Mouse (Mus musculus) cerebellum, postnatal 25 days (tissue): ENCODE measurements around the gene St3gal3.
A peak's percentile ranks its signal among the peaks of the same experiment; 100 is the strongest.

ENCODE experiments used
- DNase-seq, 2 experiments: peaks; one replicate each; pipeline ENCODE4 v3.0.0; 2021; ENCODE audit warnings: mixed read lengths in 2 of 2

The St3gal3 gene

DNA sequence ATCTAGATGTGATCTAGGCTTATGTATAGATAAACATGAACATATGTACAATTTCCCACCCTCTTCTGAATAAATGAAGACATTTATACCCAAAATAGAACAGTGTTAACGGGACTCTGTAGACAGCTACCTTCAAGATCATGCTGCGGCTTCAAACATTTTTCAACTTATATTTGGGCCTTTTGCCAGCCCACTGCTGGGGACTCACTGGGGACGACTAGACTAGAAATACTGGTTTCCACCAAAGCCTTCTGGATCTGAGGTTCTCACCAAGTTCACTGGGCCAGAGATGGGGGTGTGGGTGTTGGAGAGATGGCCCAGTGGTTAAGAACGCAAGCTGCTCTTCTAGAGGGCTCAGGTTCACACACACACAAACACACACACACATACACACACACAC lies 49.7 kb downstream of the St3gal3 start:
- DNase-seq: no peak

DNA sequence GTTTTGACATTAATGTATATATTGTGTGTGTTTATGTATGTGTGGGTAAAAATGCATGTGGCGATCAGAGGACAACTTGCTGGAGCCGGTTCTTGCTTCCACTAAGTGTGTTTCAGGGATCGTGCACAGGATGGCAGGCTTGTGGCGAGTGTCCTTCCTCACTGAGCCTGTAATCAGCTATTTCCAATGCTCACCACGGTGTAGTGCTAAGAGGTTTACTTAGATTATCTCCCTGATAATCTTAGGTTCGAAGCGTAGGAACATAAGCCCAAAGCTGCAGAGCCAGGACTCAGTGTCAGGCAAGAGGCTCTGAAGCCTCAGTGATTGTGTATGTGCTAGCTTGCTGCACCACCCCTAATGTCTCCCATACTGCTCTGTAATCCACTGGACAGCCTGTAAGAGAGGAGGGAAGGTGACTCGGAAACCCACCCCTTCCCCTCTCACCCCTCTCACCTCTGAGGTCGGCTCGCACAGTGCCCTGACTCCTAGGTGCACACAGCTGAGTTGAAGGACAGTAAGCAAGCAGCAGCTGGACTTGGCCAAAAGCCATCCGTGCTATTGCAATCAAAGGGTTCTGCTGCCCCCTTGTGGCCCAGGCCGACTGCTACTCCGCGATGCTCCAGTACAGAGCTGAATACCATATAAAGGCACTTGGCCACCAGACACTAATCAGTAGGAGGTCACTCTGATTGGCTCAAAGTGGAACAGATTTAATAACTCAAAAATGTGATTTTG lies 51.3 kb downstream of the St3gal3 start:
- DNase-seq: peak; percentile 96 to 97

GRCm38 (mm10) chr4:118081608-118082331 lies 52.9 kb downstream of the St3gal3 start:
- no peak for DNase-seq

- DNase-seq: no peak
These were observed 54.2 kb downstream of the St3gal3 start for GRCm38 (mm10) chr4:118080481-118080880.

GRCm38 (mm10) chr4:118079195-118079594 lies 55.5 kb downstream of the St3gal3 start:
- DNase-seq: no peak

DNA sequence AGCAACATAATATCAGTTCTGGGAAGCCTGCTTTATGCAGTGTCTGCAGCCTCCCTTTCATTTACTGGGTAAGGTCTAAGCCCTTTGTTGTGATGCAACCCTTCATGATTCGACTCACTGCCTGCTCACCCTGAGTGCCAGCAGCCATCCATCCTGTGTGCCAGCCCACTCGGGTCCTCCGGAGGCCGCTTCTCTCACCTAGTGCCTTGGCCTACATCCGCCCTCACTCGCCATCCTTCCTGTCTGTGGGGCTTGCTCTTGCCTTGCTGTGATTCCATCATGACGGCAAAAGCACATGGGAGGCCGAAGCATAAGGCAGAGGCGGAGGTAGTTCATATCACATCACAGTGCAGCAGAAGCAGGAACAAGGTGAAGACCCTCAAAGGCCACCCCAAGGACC lies 56.1 kb downstream of the St3gal3 start:
- DNase-seq: no peak

DNA sequence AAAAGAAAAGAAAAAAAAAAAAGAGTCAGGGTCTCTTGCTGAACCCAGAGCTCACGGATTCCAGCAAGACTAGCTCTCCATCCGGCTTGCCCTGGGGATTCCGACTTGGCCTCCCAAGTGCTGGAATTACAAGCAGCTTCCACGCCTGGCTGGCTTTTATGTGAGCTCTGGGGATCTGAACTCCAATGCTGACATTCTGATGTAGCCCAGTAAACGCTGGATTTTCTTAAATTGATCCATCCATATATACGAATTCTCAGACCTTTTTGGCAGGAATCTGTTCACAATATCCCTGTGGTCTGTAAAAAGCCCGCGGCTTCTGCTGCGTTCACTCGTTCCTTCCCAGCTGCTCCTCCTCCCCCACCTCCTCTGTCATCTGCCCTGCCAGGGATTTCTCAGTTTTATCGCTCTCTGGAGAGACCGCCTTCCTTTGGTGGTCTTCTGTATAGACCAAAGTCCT lies 57.4 kb downstream of the St3gal3 start:
- DNase-seq: no peak

- no peak for DNase-seq
These were observed 58.1 kb downstream of the St3gal3 start for GRCm38 (mm10) chr4:118076648-118077047.

DNA sequence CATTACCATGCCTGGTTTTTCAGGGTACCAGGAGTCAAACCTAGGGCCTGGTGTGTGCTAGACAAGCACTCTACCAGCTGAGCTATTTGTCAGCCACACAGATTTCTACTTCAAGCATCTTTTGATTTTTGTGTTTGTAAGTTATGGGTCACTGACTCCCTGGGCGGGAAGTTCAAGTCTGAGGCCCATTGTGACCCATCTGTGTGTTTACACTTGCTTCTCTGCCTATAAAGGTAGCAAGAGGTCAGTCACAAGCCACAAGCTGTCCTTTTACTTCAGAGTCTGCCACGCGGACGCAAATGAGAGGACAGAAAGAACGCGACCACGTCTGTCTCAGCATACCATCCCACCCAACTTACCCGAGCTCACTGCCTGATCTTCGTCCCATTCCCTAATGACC lies 59.4 kb downstream of the St3gal3 start:
- no peak for DNase-seq

- peak in 1 of 2 experiments; percentile 34 for DNase-seq
These were observed 60.5 kb downstream of the St3gal3 start for GRCm38 (mm10) chr4:118074236-118074635.

DNA sequence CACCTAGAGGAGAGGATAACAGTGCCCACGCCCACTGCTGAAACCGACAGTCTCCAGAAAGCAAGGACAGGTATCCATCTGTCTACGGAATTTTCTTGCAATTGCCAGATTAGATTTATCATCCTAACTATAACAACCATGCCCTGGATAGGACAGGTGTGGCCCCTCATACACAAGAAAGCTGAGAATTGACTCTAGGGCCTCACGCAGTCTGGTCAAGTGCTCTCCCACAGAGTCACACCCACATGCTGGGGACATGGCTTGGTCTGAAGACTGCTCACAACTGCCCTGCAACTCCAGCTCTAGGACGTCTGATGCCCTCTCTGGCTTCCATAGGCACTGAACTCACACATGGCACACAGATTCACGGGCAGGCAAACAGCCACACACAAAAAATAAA lies 61.6 kb downstream of the St3gal3 start:
- no peak for DNase-seq

DNA sequence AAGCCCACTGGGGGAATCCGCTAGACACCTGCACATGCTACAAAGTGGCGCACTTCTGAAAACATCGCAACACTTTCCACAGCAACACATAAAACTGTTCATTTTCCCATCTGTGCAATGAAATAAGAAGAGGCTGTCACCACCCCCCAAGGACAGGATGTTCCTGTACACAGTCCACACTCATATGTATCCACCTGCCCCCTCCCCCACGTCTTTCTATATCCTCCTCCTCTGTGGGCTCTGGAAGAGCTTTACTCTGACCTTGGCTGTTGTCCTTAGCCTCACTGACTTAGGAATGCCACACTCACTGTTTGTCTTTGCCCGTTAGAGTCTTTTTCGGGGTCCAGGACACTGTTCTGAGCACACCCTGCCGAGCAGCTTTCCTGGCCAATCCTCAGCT lies 62.8 kb downstream of the St3gal3 start:
- DNase-seq: no peak

GRCm38 (mm10) chr4:118070255-118071234 lies 64.2 kb downstream of the St3gal3 start:
- no peak for DNase-seq

DNA sequence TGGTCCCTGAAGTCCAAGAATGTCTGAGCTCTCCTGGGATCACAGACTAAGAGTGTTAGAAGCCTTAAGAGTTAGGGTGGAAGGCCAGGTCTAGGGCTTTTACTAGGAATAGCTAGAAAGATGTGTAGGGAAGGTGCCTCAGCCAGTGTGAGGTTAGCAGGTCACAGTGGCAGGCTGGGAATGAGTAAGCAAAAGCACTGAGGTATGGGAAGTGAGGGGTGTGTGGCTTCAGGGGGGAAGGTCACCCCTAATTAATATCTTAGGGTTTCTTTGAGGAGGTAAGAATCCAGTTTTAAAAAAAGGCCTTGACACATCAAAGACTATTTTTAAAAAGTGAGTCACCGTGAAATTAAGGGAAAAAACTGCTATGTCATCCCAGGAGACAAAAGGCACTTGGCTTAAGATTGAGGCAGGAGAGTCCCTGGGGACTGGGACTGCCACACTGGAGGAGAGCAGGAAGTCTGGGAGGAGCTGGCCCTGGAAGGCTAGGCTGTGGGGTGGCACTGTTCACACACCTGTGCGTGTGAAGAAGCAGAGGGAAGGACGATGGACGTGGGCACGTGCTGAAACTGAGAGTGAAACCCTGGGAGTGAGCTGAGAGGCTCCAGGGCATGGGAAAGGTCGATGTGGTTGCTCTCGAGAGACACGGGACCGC lies 72.8 kb downstream of the St3gal3 start:
- no peak for DNase-seq

DNA sequence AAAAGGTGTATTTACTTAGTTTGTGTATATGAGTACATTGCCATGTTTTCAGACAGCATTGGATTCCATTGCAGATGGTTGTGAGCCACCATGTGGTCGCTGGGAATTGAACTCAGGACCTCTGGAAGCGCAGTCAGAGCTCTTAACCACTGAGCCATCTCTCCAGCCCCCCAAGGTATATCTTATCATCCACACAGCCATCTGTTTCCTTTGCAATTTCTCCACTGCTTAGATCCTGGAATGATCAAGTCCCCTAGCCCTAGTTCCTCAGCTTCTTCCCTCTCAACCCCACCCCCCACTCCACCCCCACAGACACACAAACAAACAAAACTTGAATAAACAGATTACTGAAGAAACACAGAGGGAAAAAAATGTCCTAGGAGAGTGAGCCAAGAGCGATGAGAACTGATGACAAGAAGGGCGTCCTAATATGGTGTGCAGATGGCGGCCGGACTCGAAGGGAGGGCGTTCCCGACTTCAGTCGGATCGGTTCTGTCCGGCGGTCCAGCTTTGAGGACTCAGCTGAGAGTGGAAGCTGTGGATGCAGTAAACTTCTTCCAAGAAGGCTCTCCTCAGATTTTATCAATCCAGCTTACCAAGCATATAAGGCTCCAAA lies 73.7 kb downstream of the St3gal3 start:
- DNase-seq: no peak

GRCm38 (mm10) chr4:118059816-118060475 lies 74.8 kb downstream of the St3gal3 start:
- DNase-seq: no peak

GRCm38 (mm10) chr4:118058116-118058677 lies 76.5 kb downstream of the St3gal3 start:
- DNase-seq: no peak

DNA sequence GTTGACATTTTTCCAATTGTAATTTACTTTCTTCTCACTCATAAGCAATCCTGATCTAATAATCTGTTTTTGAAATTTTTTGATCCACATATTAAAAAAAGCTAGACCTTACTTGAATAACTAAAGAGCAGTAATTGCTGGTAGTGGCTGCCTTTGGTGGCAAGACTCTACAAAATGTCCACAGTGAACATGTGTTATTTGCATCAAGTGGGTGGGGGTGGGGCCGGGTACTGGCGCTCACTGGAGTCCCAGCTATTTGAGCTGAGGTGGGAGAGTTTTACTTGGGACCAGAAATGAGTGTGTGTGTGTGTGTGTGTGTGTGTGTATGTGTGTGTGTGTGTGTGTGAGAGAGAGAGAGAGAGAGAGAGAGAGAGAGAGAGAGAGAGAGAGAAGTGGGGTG lies 77.6 kb downstream of the St3gal3 start:
- DNase-seq: no peak

DNA sequence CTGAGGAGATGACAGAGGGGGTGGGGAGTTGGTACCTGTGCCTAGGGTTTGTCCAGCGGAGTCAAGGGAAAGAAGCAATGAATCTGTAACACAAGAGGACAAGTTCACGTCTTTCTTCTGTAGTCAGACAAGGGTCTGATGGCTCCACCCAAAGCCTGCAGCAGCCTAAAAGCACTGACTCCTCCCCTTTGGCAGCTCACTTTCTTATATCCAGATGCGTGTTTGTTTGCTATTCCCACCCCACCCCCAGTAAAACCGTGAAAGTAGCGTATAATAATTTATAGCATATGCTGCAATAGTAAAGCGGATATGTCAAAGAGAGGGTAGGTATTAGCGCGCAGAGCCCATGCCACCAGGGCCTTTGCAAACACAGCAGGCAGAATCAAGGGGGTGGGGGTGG lies 80.1 kb downstream of the St3gal3 start:
- no peak for DNase-seq

- no peak for DNase-seq
These were observed 80.8 kb downstream of the St3gal3 start for GRCm38 (mm10) chr4:118053904-118054303.
